Mouse (Mus musculus): ENCODE measurements at regions not wholly inside any gene's neighbourhood (a gene's known extent, or its start where the extent isn't known, plus 50 kb on each side); places are given as distances from the start of the nearest gene placed in this dataset.

DNA sequence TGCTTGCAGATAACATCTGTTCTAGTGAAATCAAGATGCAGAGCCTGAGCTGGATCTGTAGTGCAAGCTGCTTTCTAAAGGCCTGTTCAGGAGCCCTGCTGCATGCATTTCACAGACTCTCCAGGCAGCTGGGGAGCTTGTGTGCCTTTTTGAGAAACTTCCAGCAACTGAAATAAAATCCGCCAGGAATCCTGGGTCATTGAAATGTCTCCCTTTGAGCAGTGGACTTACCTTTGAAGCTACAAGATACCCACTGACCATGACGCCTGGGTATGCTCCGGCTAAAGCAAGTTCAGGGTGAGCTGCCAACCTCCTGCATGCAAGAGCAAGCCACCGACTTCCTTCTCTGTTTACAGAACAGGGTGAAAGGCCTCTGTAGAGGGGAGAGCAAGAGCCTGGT lies 278.7 kb downstream of the Cenpw start:
- DNase-seq (ENCODE audit: low spot score) = no peak

- DNase-seq (ENCODE audit: low spot score) = no peak
Observed at GRCm38 (mm10) chr10:29897780-29898363, 302.5 kb downstream of the Cenpw start.

GRCm38 (mm10) chr10:29864566-29864965 lies 328.9 kb upstream of the Rspo3 start:
- DNase-seq (ENCODE audit: low spot score) = no peak

DNA sequence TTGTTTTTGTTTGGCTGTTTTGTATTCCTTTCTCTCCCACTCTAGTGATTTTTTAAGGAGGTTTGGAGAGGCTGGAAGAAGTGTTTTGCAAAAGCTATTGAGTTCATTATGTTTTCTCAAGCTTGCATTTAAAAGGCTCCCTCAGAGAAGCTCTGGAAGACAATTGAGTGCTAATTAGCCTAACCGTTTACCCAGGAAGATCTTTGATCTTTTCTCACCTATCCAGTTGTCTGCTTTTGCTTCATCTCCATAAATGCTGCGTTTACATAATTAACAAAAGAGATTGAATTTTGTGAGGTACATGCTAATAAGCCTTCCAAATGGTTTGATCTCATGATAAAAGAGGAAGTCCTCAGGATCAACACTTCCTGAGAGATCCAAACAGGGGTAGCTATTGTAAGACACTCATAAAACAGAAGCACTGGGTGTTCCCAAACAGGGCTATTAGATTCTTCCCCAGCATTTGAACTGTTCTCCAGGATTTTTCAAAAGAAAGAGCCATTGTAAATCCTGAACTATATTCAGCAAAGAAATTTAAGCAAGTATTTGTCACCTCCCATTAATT lies 320.2 kb upstream of the Rspo3 start:
- no peak for DNase-seq (ENCODE audit: low spot score)

DNA sequence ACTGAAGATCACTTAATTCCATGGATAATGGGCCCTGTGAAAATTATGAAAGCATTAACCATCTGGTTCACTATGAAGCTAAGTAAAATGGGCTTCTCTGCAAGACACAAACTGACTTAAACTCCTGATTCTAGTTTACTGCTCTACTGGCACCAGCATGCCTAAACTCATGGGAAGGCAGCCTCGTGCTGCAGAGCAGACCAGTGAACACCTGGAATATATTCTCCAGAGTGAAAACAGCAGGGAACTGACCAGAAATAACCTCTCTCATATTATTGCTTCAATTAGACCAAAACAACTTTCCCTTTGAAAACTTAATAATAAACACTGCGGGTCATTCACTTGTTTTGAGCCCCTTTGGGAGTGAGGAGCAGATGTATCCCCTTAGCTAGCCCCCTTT lies 316.8 kb upstream of the Rspo3 start:
- DNase-seq (ENCODE audit: low spot score) = no peak

DNA sequence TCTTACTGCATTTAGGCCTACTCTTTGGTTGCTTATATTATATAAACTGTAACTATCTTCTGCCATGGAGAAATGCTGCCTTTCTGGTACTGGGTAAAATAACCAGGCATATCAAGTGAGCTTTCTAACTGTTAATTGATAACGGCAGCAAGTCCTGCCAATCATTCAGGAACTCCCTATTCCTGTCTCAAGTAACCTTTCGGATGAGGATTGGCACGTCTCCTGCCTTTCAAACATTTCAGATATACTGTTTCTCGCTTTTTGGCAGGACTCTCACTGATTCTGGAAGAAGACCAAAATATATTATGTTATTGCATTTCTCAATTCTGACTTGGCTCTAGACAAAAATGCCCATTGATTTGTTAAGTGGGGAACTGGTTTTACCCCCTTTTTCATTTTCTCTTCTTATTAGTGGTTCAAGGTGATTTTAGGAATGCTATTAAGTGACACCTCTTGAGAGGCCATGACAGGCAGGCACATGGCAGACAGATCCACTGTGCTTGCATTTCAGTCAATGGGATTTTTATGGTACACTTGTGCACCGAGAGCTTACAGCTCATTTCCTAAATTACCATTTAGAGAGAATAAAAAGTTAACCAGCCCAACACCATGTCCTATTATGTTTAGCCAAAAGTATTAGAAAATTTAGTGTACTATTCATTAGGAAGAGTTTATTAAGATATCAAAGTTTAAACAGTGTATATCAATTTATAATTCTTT lies 289.4 kb upstream of the Rspo3 start:
- DNase-seq (ENCODE audit: low spot score) = no peak

- no peak for DNase-seq (ENCODE audit: low spot score)
Observed at GRCm38 (mm10) chr10:29824413-29824812, 288.7 kb upstream of the Rspo3 start.

- no peak for DNase-seq (ENCODE audit: low spot score)
Observed at GRCm38 (mm10) chr10:29823177-29823576, 287.5 kb upstream of the Rspo3 start.

- DNase-seq (ENCODE audit: low spot score) = peak; percentile 57
Observed at GRCm38 (mm10) chr10:29803915-29804545, 268.4 kb upstream of the Rspo3 start.

DNA sequence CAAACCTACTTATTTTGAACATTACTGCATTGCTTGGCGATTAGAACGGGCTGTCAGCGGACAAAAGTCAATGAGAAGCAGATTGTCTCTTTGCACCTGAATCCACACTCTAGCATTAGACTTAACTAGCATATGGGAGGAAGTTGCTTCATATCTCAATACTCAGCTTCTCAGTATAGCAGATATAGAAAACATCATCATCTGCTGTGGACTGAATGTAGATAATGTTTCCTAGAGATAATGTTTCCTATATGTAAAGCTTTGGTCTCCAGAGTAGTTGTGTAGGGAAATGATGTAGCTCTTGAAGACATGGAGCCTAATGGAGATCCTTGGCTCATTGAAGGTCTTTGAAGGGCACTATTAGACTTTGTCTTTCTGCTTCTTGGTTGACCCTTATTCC lies 267.0 kb upstream of the Rspo3 start:
- DNase-seq (ENCODE audit: low spot score) = no peak

DNA sequence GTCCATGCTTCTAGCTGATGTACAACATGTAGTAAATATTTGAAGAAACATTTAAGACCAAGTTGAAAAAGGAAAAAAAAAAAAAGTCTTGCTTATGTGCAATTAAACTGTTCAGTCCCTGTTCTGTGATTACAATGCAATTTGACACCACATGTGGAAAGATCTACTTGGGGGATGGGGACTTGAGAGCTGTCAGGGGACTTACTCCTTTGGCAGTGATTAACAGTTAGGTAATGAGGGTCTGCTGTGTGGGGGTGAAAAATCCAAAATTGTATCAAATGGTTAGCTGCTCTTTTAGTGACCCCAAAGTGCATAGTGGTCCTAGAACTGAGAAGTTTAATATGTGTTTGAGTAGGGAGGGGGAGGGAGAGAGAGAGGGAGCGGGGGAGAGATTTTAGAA lies 259.0 kb upstream of the Rspo3 start:
- no peak for DNase-seq (ENCODE audit: low spot score)

DNA sequence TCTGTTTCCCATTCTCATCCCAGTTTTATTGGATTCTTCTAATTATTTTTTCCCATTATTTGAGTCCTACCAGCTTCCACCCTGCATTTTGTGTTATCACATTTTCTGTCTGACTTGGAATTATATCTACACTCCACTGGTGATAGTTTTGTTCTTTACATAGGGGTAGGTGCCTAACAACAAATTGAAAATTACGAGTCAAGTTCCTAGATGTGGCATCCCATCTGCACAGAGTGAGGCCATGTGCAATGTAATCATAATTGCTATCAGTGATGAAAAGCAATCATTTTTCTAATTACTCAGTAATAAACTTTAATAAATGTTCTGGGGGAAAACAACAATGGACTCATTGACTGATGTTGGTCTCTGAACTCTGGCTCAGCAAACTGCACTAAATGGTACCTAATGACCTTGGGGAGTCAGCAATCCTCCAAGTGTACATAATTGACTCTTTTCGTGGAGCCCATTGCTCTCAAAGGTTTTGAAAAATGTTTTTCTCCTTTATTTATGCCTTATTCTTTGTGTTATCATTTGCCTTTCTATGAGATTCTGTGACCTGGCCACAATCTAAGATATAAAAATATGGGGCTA lies 250.6 kb upstream of the Rspo3 start:
- DNase-seq (ENCODE audit: low spot score) = no peak

DNA sequence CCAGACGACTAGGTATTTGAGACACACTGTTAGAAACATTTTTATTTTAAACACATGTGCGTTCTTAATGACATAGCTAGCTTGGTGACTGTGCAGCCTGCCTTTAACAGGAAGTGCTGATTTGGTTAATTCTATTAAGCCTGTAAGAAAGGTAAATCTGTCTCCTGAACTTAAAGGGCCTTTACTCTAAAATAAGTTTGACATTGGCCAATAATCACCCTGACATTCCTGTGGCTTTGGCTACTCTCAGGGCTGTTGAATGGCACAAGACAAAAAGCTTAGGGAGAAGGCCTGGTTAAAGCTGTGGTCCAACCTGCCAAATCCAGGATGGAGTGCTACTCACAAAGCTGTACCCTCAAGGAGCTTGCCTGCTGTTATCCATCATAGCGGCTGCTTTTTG lies 201.0 kb upstream of the Rspo3 start:
- DNase-seq (ENCODE audit: low spot score) = no peak

DNA sequence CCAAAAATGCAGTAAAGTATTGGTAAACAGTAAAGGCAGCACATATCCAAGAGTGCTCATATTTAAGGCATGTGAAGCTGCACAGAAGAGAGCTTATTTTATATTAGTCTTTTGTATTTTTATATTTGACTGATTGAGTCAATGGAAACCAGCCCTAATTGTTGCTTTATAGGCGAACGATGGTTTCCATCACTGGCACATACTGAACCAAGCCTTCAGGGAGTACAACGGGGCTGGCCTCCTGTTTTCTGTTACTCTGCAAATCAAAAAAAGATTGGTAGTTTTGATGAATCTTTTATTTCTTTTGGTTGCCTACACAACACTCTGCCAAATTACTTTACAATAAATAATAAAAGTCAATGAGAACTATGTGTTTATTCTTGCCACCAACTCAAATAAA lies 189.7 kb upstream of the Rspo3 start:
- no peak for DNase-seq (ENCODE audit: low spot score)

GRCm38 (mm10) chr10:29710967-29711366 lies 175.3 kb upstream of the Rspo3 start:
- no peak for DNase-seq (ENCODE audit: low spot score)

- no peak for DNase-seq (ENCODE audit: low spot score)
Observed at GRCm38 (mm10) chr10:29708653-29709052, 173.0 kb upstream of the Rspo3 start.

DNA sequence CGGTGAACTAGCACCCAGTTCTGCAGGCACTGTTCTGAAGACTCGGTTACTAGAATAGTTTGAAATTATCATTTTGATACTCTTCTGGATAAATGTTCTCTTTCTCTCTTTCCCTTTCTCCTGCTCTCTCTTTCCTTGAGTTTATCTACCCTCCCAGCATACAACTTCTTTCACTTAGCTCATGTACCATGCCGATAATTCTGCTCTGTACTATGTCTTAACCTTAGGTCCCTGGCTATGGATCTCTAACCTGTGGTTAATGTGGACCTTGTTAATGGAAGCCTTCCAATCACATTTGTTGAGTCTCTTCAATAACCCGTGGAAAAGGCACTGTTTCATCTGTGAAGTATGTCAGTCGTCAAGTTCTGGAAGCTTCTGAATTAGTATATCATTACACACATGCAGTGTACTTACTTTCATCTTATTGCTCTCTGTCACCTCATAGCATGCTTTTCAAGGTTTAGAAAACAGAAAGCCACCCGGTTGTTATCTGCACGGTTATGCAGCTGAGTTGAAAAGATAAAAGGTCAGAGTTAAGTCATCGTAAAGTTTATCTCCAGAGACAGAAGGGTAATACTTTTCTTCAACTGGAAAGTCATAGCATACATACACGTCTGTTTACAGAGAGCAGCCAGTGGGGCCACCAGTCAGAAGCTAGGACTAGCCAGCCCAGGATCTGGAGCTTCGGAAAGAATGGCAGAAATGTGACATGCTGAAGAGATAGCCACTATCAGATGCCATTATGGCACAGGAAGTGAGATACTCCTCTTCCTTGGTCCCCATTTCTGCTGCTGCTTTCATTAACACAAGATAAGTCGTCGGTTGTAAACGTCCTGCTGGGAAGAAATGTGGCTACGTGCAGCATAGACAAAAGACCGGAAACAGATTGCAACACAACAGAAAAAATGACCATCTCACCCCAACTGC lies 157.6 kb upstream of the Rspo3 start:
- DNase-seq (ENCODE audit: low spot score) = no peak

- no peak for DNase-seq (ENCODE audit: low spot score)
Observed at GRCm38 (mm10) chr10:29689529-29689928, 153.9 kb upstream of the Rspo3 start.

DNA sequence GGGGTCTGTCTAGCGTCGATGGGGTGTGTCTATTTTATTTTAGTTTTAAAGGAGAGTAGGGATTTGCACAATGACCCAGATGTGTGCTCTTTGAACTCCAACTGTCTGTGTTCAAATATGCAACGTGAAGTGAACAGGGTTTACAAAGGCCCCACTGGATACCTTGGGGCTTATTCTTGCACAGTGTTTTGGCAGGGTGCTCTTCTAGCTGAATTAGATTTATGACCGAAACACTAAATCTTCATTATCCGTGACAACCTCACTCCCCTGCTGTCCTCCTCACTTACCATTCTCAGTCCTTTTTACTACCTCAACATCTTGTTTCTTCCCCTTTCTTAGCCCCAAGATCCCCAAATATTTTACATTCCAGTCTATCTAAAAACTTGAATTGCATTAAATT lies 151.3 kb upstream of the Rspo3 start:
- no peak for DNase-seq (ENCODE audit: low spot score)

DNA sequence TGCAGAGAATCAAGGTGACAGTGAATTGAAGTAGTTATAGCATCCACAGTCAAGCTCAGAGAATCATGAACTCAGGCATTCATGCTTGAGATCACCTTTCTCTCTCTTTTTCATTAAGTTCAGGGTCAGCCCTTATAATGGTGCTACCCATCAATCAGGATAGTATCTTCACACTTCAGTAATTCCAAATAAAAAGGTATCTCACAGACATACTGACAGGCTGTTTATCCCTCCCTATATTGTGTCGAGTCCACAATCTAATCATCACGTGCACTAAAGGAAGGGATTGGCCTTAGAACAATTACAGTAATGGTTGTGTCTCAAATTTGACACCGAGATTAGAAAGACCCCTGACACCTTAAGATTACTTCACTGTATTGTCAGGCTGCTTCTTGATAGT lies 138.7 kb upstream of the Rspo3 start:
- no peak for DNase-seq (ENCODE audit: low spot score)

DNA sequence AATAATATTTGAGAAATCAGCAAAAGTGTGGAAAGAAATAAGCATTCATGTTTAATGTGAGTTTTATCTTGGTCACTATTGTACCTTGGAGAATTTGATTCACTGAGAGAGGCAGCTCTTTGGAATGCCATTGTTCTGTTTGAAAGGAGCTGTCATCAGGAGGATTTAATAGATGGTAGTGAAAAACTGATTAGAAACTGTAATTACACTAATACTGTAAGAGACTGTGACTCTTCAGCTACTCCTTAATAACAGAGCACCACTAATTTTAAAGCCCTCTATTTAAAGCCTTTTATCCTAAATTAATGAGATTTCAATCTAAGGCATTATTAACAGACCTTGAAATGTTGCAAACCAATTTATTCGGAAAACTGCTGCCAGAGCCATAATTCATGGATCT lies 126.1 kb upstream of the Rspo3 start:
- DNase-seq (ENCODE audit: low spot score) = no peak

DNA sequence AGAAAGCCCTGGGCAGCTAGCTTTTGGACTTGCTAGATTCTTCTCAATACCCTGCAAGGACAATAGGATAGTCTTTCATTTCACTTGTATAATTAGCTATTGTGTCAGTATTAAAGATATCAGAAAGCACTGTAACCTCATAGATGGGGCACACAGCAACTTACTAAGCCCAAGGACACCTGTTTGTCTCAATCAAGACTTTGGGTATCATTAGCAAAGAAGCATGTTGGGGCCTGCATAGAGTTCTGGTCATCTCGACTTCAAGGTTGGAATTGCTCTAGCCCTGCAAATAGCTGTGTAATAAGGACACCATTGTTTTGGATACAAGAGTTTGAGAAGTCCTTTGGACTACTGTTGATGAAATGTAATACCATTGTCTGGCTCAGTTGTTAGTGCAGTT lies 104.6 kb upstream of the Rspo3 start:
- no peak for DNase-seq (ENCODE audit: low spot score)
